Mouse (Mus musculus) embryonic facial prominence, embryonic 14.5 days (tissue): ENCODE data around the gene Gata5. TPM values are rescaled to one million over a fixed set of nuclear protein-coding genes. Genes with fewer than 3 reads are reported as not detected.

ENCODE experiments used
- ATAC-seq: fragments of 200-750 bp; cut with Nextera tagmentation; 2 replicates; pipeline ENCODE4 v1.8.0; 2017; ENCODE audit warnings: low read depth, moderate number of reproducible peaks, moderate TSS enrichment
- DNase-seq: peaks from one replicate; pipeline ENCODE4 v3.0.0-alpha.2; 2015; ENCODE audit warnings: low spot score
- H3K27ac ChIP-seq: fragments of 300-500 bp; sonication (generic); replicated peaks from 2 replicates; pipeline ENCODE4 v1.5.1; 2014; ENCODE audit warnings: low read depth, mild to moderate bottlenecking, low read length, moderate library complexity
- H3K27me3 ChIP-seq: fragments of 300-500 bp; sonication (generic); replicated peaks from 2 replicates; pipeline ENCODE4 v1.6.1; 2014; ENCODE audit warnings: low read length; ENCODE audit not compliant: control insufficient read depth, insufficient read depth
- H3K36me3 ChIP-seq: fragments of 300-500 bp; sonication (generic); 2 replicates; pipeline ENCODE4 v1.6.1; 2014; ENCODE audit warnings: low read length, mixed read lengths; ENCODE audit not compliant: control insufficient read depth, insufficient read depth
- H3K4me1 ChIP-seq: fragments of 300-500 bp; sonication (generic); 2 replicates; pipeline ENCODE4 v1.6.1; 2014; ENCODE audit warnings: antibody characterized with exemption, low read length; ENCODE audit not compliant: control insufficient read depth, insufficient read depth
- H3K4me2 ChIP-seq: fragments of 300-500 bp; sonication (generic); 2 replicates; pipeline ENCODE4 v1.6.1; 2014; ENCODE audit warnings: low read depth, mild to moderate bottlenecking, low read length, moderate library complexity, mixed read lengths
- H3K4me3 ChIP-seq: fragments of 300-500 bp; sonication (generic); 2 replicates; pipeline ENCODE4 v1.5.1; 2014; ENCODE audit warnings: low read depth, mild to moderate bottlenecking, low read length
- H3K9ac ChIP-seq: fragments of 300-500 bp; sonication (generic); 2 replicates; pipeline ENCODE4 v1.6.1; 2014; ENCODE audit warnings: low read depth, mild to moderate bottlenecking, low read length, moderate library complexity, mixed read lengths
- H3K9me3 ChIP-seq: fragments of 300-500 bp; sonication (generic); 2 replicates; pipeline ENCODE4 v1.6.1; 2016; ENCODE audit warnings: low read length; ENCODE audit not compliant: control insufficient read depth
- WGBS: fragments of 180-500 bp; shearing (Covaris S2); extraction: QIAGEN DNeasy Blood & Tissue Kit; methylation state at CpG from one replicate; pipeline ENCODE4 v1.1.7; 2014; 5-methylcytosine and 5-hydroxymethylcytosine counted together
- polyA plus RNA-seq: library from polyadenylated mRNA; unstranded; fragments of >200 nt; fragmentation: Nextera tagmentation; extraction: Ambion mirVana; gene quantifications from 2 replicates; pipeline ENCODE4 v1.2.1, GENCODE M21; 2014

The Gata5 gene
- polyA plus RNA-seq, 1 experiment from 2014 or later, result not detected

- Histone ChIP-seq H3K4me3 (no peak overlapping the region), H3K4me2 (no peak overlapping the region), H3K27ac (no peak overlapping the region), H3K36me3 (no peaks in the 10 kb centered on the region), H3K9ac (no peak overlapping the region), H3K4me1 (no peaks in the 10 kb centered on the region), H3K9me3 (no peaks in the 10 kb centered on the region), H3K27me3 (no peaks in the 10 kb centered on the region)
- ATAC-seq (no peak), DNase-seq (no peak)
- 43% methylated on average over 13 of the region's 14 CpGs for WGBS
Observed at GRCm38 (mm10) chr2:180322674-180323355, 11.7 kb downstream of the Gata5 start.

GRCm38 (mm10) chr2:180320216-180320615, 14.3 kb downstream of the Gata5 start:
- WGBS, result 59% methylated on average over 4 of the region's 4 CpGs
- Histone ChIP-seq H3K27me3 (no peaks in the 10 kb centered on the region), H3K4me3 (no peak overlapping the region), H3K9me3 (no peaks in the 10 kb centered on the region), H3K36me3 (no peaks in the 10 kb centered on the region), H3K4me2 (no peak overlapping the region), H3K27ac (no peak overlapping the region), H3K4me1 (no peaks in the 10 kb centered on the region), H3K9ac (no peak overlapping the region)
- DNase-seq, result no peak
- ATAC-seq, result no peak

DNA sequence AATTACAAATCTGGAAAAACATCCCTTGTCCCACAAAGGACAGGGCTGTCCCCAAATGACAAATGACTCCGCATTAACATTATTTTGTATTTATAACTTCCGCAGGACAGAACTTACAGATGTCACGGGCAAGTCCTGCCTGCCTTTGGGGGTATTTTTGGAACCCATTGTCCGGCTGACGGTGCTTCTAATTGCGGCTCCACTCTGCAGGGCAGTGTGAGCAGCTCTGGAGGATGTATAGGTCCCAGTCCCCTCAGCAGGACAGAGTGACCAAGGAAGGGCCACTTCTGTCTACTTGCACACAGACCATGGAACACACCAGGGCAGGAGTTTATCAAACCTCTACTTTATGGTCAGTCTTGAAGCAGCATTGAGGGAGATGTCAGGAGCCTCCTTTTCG, 16.9 kb downstream of the Gata5 start:
- no peaks in the 10 kb centered on the region for H3K36me3 ChIP-seq
- H3K4me1 ChIP-seq, result no peaks in the 10 kb centered on the region
- no peak overlapping the region for H3K27ac ChIP-seq
- ATAC-seq, result no peak
- H3K9ac ChIP-seq, result no peak overlapping the region
- DNase-seq, result no peak
- H3K27me3 ChIP-seq, result no peaks in the 10 kb centered on the region
- no peak overlapping the region for H3K4me2 ChIP-seq
- H3K4me3 ChIP-seq, result no peak overlapping the region
- no peaks in the 10 kb centered on the region for H3K9me3 ChIP-seq
- 76% methylated on average over 7 of the region's 7 CpGs for WGBS

- Histone ChIP-seq H3K36me3 (no peaks in the 10 kb centered on the region), H3K4me2 (no peak overlapping the region), H3K9me3 (no peaks in the 10 kb centered on the region), H3K9ac (no peak overlapping the region), H3K27me3 (no peaks in the 10 kb centered on the region), H3K4me1 (no peaks in the 10 kb centered on the region), H3K27ac (no peak overlapping the region), H3K4me3 (no peak overlapping the region)
- WGBS, result 83% methylated on average over 2 of the region's 2 CpGs
- ATAC-seq (no peak), DNase-seq (no peak)
Observed at GRCm38 (mm10) chr2:180314292-180314691, 20.2 kb downstream of the Gata5 start.

- Histone ChIP-seq H3K9me3 (no peaks in the 10 kb centered on the region), H3K4me3 (no peak overlapping the region), H3K27me3 (no peaks in the 10 kb centered on the region), H3K9ac (no peak overlapping the region), H3K4me1 (no peaks in the 10 kb centered on the region), H3K36me3 (no peaks in the 10 kb centered on the region), H3K27ac (no peak overlapping the region), H3K4me2 (no peak overlapping the region)
- ATAC-seq (no peak), DNase-seq (no peak)
- 82% methylated on average over 4 of the region's 4 CpGs for WGBS
Observed at GRCm38 (mm10) chr2:180311147-180311546, 23.4 kb downstream of the Gata5 start.

- WGBS, result 76% methylated on average over 2 of the region's 2 CpGs
- H3K27ac ChIP-seq, result no peak overlapping the region
- ATAC-seq, result no peak
- H3K4me2 ChIP-seq, result no peak overlapping the region
- H3K9me3 ChIP-seq, result peaks cover 2% of the 10 kb centered on the region; the same call in 1 of the 2 replicates
- no peak overlapping the region for H3K9ac ChIP-seq
- no peak overlapping the region for H3K4me3 ChIP-seq
- no peak for DNase-seq
- H3K27me3 ChIP-seq, result no peaks in the 10 kb centered on the region
- no peaks in the 10 kb centered on the region for H3K4me1 ChIP-seq
- no peaks in the 10 kb centered on the region for H3K36me3 ChIP-seq
Observed at GRCm38 (mm10) chr2:180307680-180308079, 26.8 kb downstream of the Gata5 start.

- H3K4me2 ChIP-seq, result no peak overlapping the region
- peaks cover 7% of the 10 kb centered on the region; the same call in 1 of the 2 replicates for H3K9me3 ChIP-seq
- ATAC-seq, result no peak
- H3K4me1 ChIP-seq, result no peaks in the 10 kb centered on the region
- no peaks in the 10 kb centered on the region for H3K27me3 ChIP-seq
- H3K4me3 ChIP-seq, result no peak overlapping the region
- 81% methylated on average over 8 of the region's 8 CpGs for WGBS
- H3K27ac ChIP-seq, result no peak overlapping the region
- no peak overlapping the region for H3K9ac ChIP-seq
- DNase-seq, result no peak
- H3K36me3 ChIP-seq, result no peaks in the 10 kb centered on the region
Observed at GRCm38 (mm10) chr2:180306423-180307168, 27.9 kb downstream of the Gata5 start.

DNA sequence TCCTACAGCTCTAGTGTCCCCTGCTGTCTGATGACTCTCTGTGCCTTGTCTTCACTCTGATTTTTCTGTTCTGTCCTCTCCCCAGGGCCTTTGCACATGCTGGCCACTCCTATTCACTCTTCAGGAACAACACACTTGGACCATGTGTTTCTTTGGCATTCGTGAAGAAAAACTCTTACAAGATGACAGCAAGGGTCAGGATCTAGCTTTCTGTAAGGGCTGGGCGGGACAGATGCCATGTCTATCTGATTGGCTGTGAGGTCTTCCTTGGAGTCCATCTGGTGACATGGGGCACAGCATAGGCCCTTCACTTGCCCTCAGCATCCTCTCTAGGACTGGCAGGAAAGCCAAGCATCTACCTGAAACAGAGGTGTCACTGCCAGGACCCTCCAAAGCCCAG, 28.5 kb downstream of the Gata5 start:
- ATAC-seq, result no peak
- no peaks in the 10 kb centered on the region for H3K27me3 ChIP-seq
- no peak overlapping the region for H3K27ac ChIP-seq
- no peak overlapping the region for H3K9ac ChIP-seq
- no peak overlapping the region for H3K4me3 ChIP-seq
- no peaks in the 10 kb centered on the region for H3K36me3 ChIP-seq
- no peaks in the 10 kb centered on the region for H3K4me1 ChIP-seq
- H3K9me3 ChIP-seq, result peaks cover 7% of the 10 kb centered on the region; the same call in 1 of the 2 replicates
- no peak overlapping the region for H3K4me2 ChIP-seq
- WGBS, result 67% methylated on average over 2 of the region's 2 CpGs
- DNase-seq, result no peak

- Histone ChIP-seq H3K27me3 (no peaks in the 10 kb centered on the region), H3K36me3 (no peaks in the 10 kb centered on the region), H3K4me2 (no peak overlapping the region), H3K9ac (no peak overlapping the region), H3K4me1 (no peaks in the 10 kb centered on the region), H3K27ac (no peak overlapping the region), H3K9me3 (peaks cover 7% of the 10 kb centered on the region; the same call in 1 of the 2 replicates), H3K4me3 (no peak overlapping the region)
- DNase-seq (no peak), ATAC-seq (no peak)
- WGBS, result 78% methylated on average over 3 of the region's 3 CpGs
Observed at GRCm38 (mm10) chr2:180305490-180305889, 29.0 kb downstream of the Gata5 start.
